Mouse (Mus musculus): ENCODE measurements around the gene Sh2d7. TPM values are rescaled to one million over a fixed set of nuclear protein-coding genes. Genes with fewer than 3 reads are reported as not detected.

Sh2d7 gene
- total RNA-seq, 1 experiment, result 0.18 TPM

DNA sequence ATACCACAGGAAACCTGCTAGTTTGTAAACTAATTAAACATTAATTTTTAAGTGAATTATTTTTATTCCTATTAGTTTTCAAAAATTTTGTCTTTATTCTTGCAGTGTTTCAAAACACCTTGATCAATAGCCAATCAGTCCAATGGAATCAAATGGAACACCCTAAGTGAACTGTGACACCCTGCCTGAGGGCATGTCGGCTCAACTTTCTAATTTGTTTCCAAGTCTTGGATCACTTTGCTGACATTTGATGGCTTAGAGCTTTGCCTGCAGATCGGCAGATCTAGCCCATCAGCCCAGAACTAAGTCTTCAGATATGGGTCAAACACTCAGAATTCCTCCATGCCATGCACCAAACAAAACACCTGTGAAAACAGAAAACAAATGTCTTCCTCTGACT, 22.8 kb upstream of the Sh2d7 start:
- TF ChIP-seq HCFC1 (IDR thresholded peaks at IDR 0.05; ENCODE audit: borderline replicate concordance, insufficient read depth, low read length) (no peak), ZC3H11A (IDR thresholded peaks at IDR 0.05; ENCODE audit: borderline replicate concordance, low read depth, low read length) (no peak), CHD2 (IDR thresholded peaks at IDR 0.05; ENCODE audit: low read depth, low read length) (no peak), MAFK (IDR thresholded peaks at IDR 0.05; ENCODE audit: insufficient read depth, low read depth, low read length) (no peak), ZNF384 (IDR thresholded peaks at IDR 0.05; ENCODE audit: low read depth, low read length) (no peak)
- in situ Hi-C loops (cut with MboI; ENCODE audit: low sequenced_read_pairs in 2 of 2, unreplicated experiment in 2 of 2), result no loop called here
- H3K36me3 ChIP-seq (ENCODE audit: control insufficient read depth, insufficient read depth, low read length, poor library complexity, severe bottlenecking), result no peaks in the 10 kb centered on the region
- no peaks in the 10 kb centered on the region for H3K4me1 ChIP-seq (ENCODE audit: control insufficient read depth in 2 of 2, insufficient read depth in 2 of 2, low read length in 2 of 2, poor library complexity in 1 of 2)
- H3K9me3 ChIP-seq (ENCODE audit: control insufficient read depth, insufficient read depth, low read depth, low read length), result no peaks in the 10 kb centered on the region
- H3K9ac ChIP-seq (ENCODE audit: insufficient read depth, low read depth, low read length, poor library complexity, severe bottlenecking), result no peak overlapping the region
- no peak for DNase-seq (ENCODE audit: low read depth, low spot score)
- no peak overlapping the region for H3K27ac ChIP-seq (ENCODE audit: insufficient read depth, low read depth, low read length, poor library complexity, severe bottlenecking)
- no peak overlapping the region for H3K4me3 ChIP-seq (ENCODE audit: insufficient read depth in 1 of 2, low read depth in 1 of 2, low read length in 2 of 2, poor library complexity in 1 of 2, severe bottlenecking in 1 of 2)

DNA sequence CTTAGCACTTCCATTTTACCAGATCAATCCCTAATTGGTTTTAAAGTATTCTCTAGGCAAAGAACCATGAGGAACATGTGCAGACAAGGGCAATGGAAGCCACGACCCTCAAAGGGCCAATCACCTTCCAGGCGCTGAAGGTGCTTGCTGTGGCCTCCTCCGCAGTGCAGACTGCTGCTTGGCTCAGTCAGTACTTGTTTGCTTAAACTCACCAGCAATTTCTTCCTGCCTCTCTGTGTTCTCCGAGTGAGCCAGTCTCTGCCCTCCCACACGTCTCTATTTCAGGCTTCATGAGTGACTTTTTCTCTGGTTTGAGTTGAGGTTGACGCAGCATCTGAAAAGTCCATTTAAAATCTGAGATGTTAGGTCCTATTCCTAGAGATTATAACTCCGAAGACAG, 19.9 kb upstream of the Sh2d7 start:
- Histone ChIP-seq H3K4me3 (ENCODE audit: insufficient read depth in 1 of 2, low read depth in 1 of 2, low read length in 2 of 2, poor library complexity in 1 of 2, severe bottlenecking in 1 of 2) (no peak overlapping the region), H3K9me3 (ENCODE audit: control insufficient read depth, insufficient read depth, low read depth, low read length) (no peaks in the 10 kb centered on the region), H3K9ac (ENCODE audit: insufficient read depth, low read depth, low read length, poor library complexity, severe bottlenecking) (no peak overlapping the region), H3K4me1 (ENCODE audit: control insufficient read depth in 2 of 2, insufficient read depth in 2 of 2, low read length in 2 of 2, poor library complexity in 1 of 2) (no peaks in the 10 kb centered on the region), H3K27ac (ENCODE audit: insufficient read depth, low read depth, low read length, poor library complexity, severe bottlenecking) (no peak overlapping the region), H3K36me3 (ENCODE audit: control insufficient read depth, insufficient read depth, low read length, poor library complexity, severe bottlenecking) (no peaks in the 10 kb centered on the region)
- in situ Hi-C loops (cut with MboI; ENCODE audit: low sequenced_read_pairs in 2 of 2, unreplicated experiment in 2 of 2), result no loop called here
- no peak for DNase-seq (ENCODE audit: low read depth, low spot score)
- TF ChIP-seq ZC3H11A (IDR thresholded peaks at IDR 0.05; ENCODE audit: borderline replicate concordance, low read depth, low read length), result no peak
- TF ChIP-seq MAFK (IDR thresholded peaks at IDR 0.05; ENCODE audit: insufficient read depth, low read depth, low read length), result no peak
- TF ChIP-seq HCFC1 (IDR thresholded peaks at IDR 0.05; ENCODE audit: borderline replicate concordance, insufficient read depth, low read length), result no peak
- TF ChIP-seq ZNF384 (IDR thresholded peaks at IDR 0.05; ENCODE audit: low read depth, low read length), result no peak
- no peak for TF ChIP-seq CHD2 (IDR thresholded peaks at IDR 0.05; ENCODE audit: low read depth, low read length)

DNA sequence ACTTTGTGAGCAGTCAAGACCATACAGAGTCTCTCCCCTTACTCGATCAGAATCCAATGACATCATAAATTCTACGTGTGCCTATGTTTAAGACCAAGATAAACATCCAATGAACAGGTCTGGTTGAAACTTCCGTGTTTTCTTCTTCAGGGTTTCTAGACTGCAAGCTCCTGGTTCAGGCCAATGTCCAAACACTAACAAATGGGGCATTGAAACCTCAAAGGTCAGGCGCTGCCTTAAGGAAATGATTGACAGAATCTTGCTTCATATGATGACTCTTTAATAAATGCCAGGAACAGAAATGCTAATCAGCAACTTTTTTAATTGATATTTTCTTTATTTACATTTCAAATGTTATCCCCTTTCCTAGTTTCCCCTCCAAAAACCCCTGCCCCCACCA, 18.5 kb upstream of the Sh2d7 start:
- no peak overlapping the region for H3K9ac ChIP-seq (ENCODE audit: insufficient read depth, low read depth, low read length, poor library complexity, severe bottlenecking)
- no peak for DNase-seq (ENCODE audit: low read depth, low spot score)
- H3K4me3 ChIP-seq (ENCODE audit: insufficient read depth in 1 of 2, low read depth in 1 of 2, low read length in 2 of 2, poor library complexity in 1 of 2, severe bottlenecking in 1 of 2), result no peak overlapping the region
- in situ Hi-C loops (cut with MboI; ENCODE audit: low sequenced_read_pairs in 2 of 2, unreplicated experiment in 2 of 2), result no loop called here
- no peak overlapping the region for H3K27ac ChIP-seq (ENCODE audit: insufficient read depth, low read depth, low read length, poor library complexity, severe bottlenecking)
- TF ChIP-seq HCFC1 (IDR thresholded peaks at IDR 0.05; ENCODE audit: borderline replicate concordance, insufficient read depth, low read length) (no peak), ZNF384 (IDR thresholded peaks at IDR 0.05; ENCODE audit: low read depth, low read length) (no peak), ZC3H11A (IDR thresholded peaks at IDR 0.05; ENCODE audit: borderline replicate concordance, low read depth, low read length) (no peak), MAFK (IDR thresholded peaks at IDR 0.05; ENCODE audit: insufficient read depth, low read depth, low read length) (no peak), CHD2 (IDR thresholded peaks at IDR 0.05; ENCODE audit: low read depth, low read length) (no peak)
- no peaks in the 10 kb centered on the region for H3K36me3 ChIP-seq (ENCODE audit: control insufficient read depth, insufficient read depth, low read length, poor library complexity, severe bottlenecking)
- no peaks in the 10 kb centered on the region for H3K9me3 ChIP-seq (ENCODE audit: control insufficient read depth, insufficient read depth, low read depth, low read length)
- no peaks in the 10 kb centered on the region for H3K4me1 ChIP-seq (ENCODE audit: control insufficient read depth in 2 of 2, insufficient read depth in 2 of 2, low read length in 2 of 2, poor library complexity in 1 of 2)

DNA sequence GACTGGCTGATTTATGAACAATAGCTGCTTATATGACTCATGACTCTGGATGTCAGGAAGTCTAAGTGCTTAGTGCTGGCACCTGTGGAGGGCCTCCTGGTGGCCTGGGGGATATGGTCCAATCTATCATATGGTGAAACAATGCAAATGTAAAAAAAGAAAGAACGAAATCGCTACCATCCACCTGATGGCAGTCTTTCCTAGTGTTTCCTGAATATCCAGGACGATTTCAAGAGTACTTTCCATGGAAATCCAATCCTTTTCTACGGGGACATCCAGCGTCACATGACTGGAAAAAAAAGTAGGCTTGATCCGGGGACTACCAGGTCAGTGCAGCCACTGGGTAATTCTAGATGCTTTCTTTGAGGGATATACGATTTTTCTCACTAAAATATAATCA, 11.1 kb upstream of the Sh2d7 start:
- in situ Hi-C loops (cut with MboI; ENCODE audit: low sequenced_read_pairs in 2 of 2, unreplicated experiment in 2 of 2), result no loop called here
- H3K4me3 ChIP-seq (ENCODE audit: insufficient read depth in 1 of 2, low read depth in 1 of 2, low read length in 2 of 2, poor library complexity in 1 of 2, severe bottlenecking in 1 of 2), result no peak overlapping the region
- no peak overlapping the region for H3K9ac ChIP-seq (ENCODE audit: insufficient read depth, low read depth, low read length, poor library complexity, severe bottlenecking)
- no peak for DNase-seq (ENCODE audit: low read depth, low spot score)
- H3K27ac ChIP-seq (ENCODE audit: insufficient read depth, low read depth, low read length, poor library complexity, severe bottlenecking), result no peak overlapping the region
- H3K4me1 ChIP-seq (ENCODE audit: control insufficient read depth in 2 of 2, insufficient read depth in 2 of 2, low read length in 2 of 2, poor library complexity in 1 of 2), result no peaks in the 10 kb centered on the region
- TF ChIP-seq MAFK (IDR thresholded peaks at IDR 0.05; ENCODE audit: insufficient read depth, low read depth, low read length) (no peak), HCFC1 (IDR thresholded peaks at IDR 0.05; ENCODE audit: borderline replicate concordance, insufficient read depth, low read length) (no peak), CHD2 (IDR thresholded peaks at IDR 0.05; ENCODE audit: low read depth, low read length) (no peak), ZNF384 (IDR thresholded peaks at IDR 0.05; ENCODE audit: low read depth, low read length) (no peak), ZC3H11A (IDR thresholded peaks at IDR 0.05; ENCODE audit: borderline replicate concordance, low read depth, low read length) (no peak)
- H3K36me3 ChIP-seq (ENCODE audit: control insufficient read depth, insufficient read depth, low read length, poor library complexity, severe bottlenecking), result no peaks in the 10 kb centered on the region
- no peaks in the 10 kb centered on the region for H3K9me3 ChIP-seq (ENCODE audit: control insufficient read depth, insufficient read depth, low read depth, low read length)

DNA sequence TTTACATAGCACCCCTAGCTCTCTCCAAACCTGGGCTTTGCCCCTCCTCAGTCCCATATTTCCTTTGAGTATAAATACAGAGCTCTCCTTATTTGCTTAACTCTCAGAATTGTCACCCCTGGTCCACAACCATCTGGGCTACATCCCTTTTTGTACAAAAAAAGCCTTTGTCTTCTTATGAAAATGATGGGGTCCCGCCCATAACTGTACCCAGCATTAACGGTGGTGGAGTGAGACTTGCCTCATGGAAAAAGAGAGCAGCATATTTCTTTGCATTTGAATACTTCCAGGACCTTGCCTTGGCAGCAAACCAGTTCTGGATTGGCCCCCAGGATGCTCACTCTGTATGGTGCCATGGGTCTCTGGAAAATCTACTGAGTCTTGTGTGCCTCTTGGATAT, 8.8 kb upstream of the Sh2d7 start:
- H3K4me3 ChIP-seq (ENCODE audit: insufficient read depth in 1 of 2, low read depth in 1 of 2, low read length in 2 of 2, poor library complexity in 1 of 2, severe bottlenecking in 1 of 2), result no peak overlapping the region
- no peaks in the 10 kb centered on the region for H3K36me3 ChIP-seq (ENCODE audit: control insufficient read depth, insufficient read depth, low read length, poor library complexity, severe bottlenecking)
- in situ Hi-C loops (cut with MboI; ENCODE audit: low sequenced_read_pairs in 2 of 2, unreplicated experiment in 2 of 2), result no loop called here
- TF ChIP-seq MAFK (IDR thresholded peaks at IDR 0.05; ENCODE audit: insufficient read depth, low read depth, low read length) (no peak), ZNF384 (IDR thresholded peaks at IDR 0.05; ENCODE audit: low read depth, low read length) (no peak), HCFC1 (IDR thresholded peaks at IDR 0.05; ENCODE audit: borderline replicate concordance, insufficient read depth, low read length) (no peak), CHD2 (IDR thresholded peaks at IDR 0.05; ENCODE audit: low read depth, low read length) (no peak), ZC3H11A (IDR thresholded peaks at IDR 0.05; ENCODE audit: borderline replicate concordance, low read depth, low read length) (no peak)
- H3K9me3 ChIP-seq (ENCODE audit: control insufficient read depth, insufficient read depth, low read depth, low read length), result no peaks in the 10 kb centered on the region
- DNase-seq (ENCODE audit: low read depth, low spot score), result no peak
- no peak overlapping the region for H3K27ac ChIP-seq (ENCODE audit: insufficient read depth, low read depth, low read length, poor library complexity, severe bottlenecking)
- H3K9ac ChIP-seq (ENCODE audit: insufficient read depth, low read depth, low read length, poor library complexity, severe bottlenecking), result no peak overlapping the region
- H3K4me1 ChIP-seq (ENCODE audit: control insufficient read depth in 2 of 2, insufficient read depth in 2 of 2, low read length in 2 of 2, poor library complexity in 1 of 2), result no peaks in the 10 kb centered on the region
